Mouse (Mus musculus) G1E (cell line): ENCODE measurements around the gene St3gal4. TPM values are rescaled to one million over a fixed set of nuclear protein-coding genes. Genes with fewer than 3 reads are reported as not detected.
"Not testable (repeated sequence)": the region's sequence is repeated elsewhere in the genome, so short reads cannot be mapped to it uniquely, and the experiment has no call there.

ENCODE experiments used
- ATAC-seq: 2 replicates; pipeline ENCODE4 v1.8.0; 2016; ENCODE audit warnings: mild to moderate bottlenecking; ENCODE audit not compliant: insufficient number of reproducible peaks, poor library complexity, low FRiP score, severe bottlenecking; ENCODE audit errors: extremely low read depth
- DNase-seq: peaks from one replicate; pipeline ENCODE4 v3.0.0; 2012; ENCODE audit warnings: low spot score
- H3K27me3 ChIP-seq: 2 replicates; pipeline ENCODE4 v1.6.1; 2012; ENCODE audit warnings: mild to moderate bottlenecking, low read length, inconsistent platforms; ENCODE audit not compliant: insufficient read depth
- H3K36me3 ChIP-seq: replicated peaks from 2 replicates; pipeline ENCODE3; 2012; ENCODE audit warnings: mild to moderate bottlenecking, inconsistent platforms
- H3K4me1 ChIP-seq: 2 replicates; pipeline ENCODE4 v1.6.1; 2012; ENCODE audit warnings: low read depth, low read length, inconsistent platforms, mixed read lengths; ENCODE audit not compliant: insufficient read depth
- H3K4me3 ChIP-seq: 2 replicates; pipeline ENCODE4 v1.5.1; 2012; ENCODE audit warnings: low read depth, mild to moderate bottlenecking, inconsistent platforms, low read length, moderate library complexity, mixed read lengths
- H3K9me3 ChIP-seq: replicated peaks from 2 replicates; pipeline ENCODE4 v1.6.1; 2012; ENCODE audit warnings: inconsistent platforms
- CTCF ChIP-seq: IDR thresholded peaks from 2 replicates; pipeline ENCODE4 v1.5.1; 2012; ENCODE audit warnings: low read depth, low read length, inconsistent platforms, mixed read lengths
- GATA1 ChIP-seq: IDR thresholded peaks from 2 replicates; pipeline ENCODE4 v1.6.1; 2012; ENCODE audit warnings: borderline replicate concordance, low read length, inconsistent platforms, mixed read lengths
- GATA2 ChIP-seq: IDR thresholded peaks from 2 replicates; pipeline ENCODE4 v1.6.1; 2012; ENCODE audit warnings: low read depth, low read length, inconsistent platforms, borderline replicate concordance
- POLR2AphosphoS5 ChIP-seq: IDR thresholded peaks from 2 replicates; pipeline ENCODE4 v1.6.1; 2012; ENCODE audit warnings: low read depth, low read length, inconsistent platforms; ENCODE audit not compliant: insufficient replicate concordance
- TAL1 ChIP-seq: conservative IDR thresholded peaks from 2 replicates; pipeline ENCODE4 v1.6.1; 2012; ENCODE audit warnings: low read depth, low read length, inconsistent platforms, mixed read lengths
- polyA plus RNA-seq: library from polyadenylated mRNA; stranded (reverse); fragments of >175 nt; gene quantifications from 2 replicates; pipeline ENCODE4 v1.2.3, GENCODE M21; 2012
- total RNA-seq, 2 experiments: library from RNA; stranded (forward) in 1 of 2; stranded (reverse) in 1 of 2; fragments of 200-1000 nt in 1 of 2; fragments of >200 nt in 1 of 2; fragmentation: Nextera tagmentation in 1 of 2; gene quantifications; 2 replicates each; pipeline ENCODE4 v1.2.3; 2014 to 2017

Gene St3gal4
- total and polyA plus RNA-seq, 3 experiments = 19.6 to 26.1 (median 21.8) TPM

GRCm38 (mm10) chr9:35161721-35162120 is 42.7 kb upstream of the St3gal4 start:
- DNase-seq (no peak), ATAC-seq (no peak)
- Histone ChIP-seq H3K4me1 (peaks cover 2% of the 10 kb centered on the region; the same call in 1 of the 2 replicates), H3K36me3 (peaks cover 85% of the 10 kb centered on the region), H3K9me3 (no peaks in the 10 kb centered on the region), H3K4me3 (no peak overlapping the region), H3K27me3 (no peaks in the 10 kb centered on the region)
- no peak for TF ChIP-seq TAL1
- TF ChIP-seq POLR2AphosphoS5 = no peak
- no peak for TF ChIP-seq GATA1
- TF ChIP-seq CTCF = no peak
- TF ChIP-seq GATA2 = no peak

- Histone ChIP-seq H3K9me3 (no peaks in the 10 kb centered on the region), H3K4me1 (peaks cover 2% of the 10 kb centered on the region; the same call in 1 of the 2 replicates), H3K4me3 (no peak overlapping the region), H3K27me3 (no peaks in the 10 kb centered on the region), H3K36me3 (peaks cover 87% of the 10 kb centered on the region)
- no peak for ATAC-seq
- TF ChIP-seq GATA2 = no peak
- TF ChIP-seq GATA1 = no peak
- no peak for TF ChIP-seq POLR2AphosphoS5
- no peak for TF ChIP-seq CTCF
- DNase-seq = no peak
These were observed 41.6 kb upstream of the St3gal4 start for GRCm38 (mm10) chr9:35160662-35161061.

- Histone ChIP-seq H3K27me3 (no peaks in the 10 kb centered on the region), H3K36me3 (peaks cover 87% of the 10 kb centered on the region), H3K4me3 (no peak overlapping the region), H3K4me1 (peaks cover 3% of the 10 kb centered on the region; the same call in 1 of the 2 replicates), H3K9me3 (no peaks in the 10 kb centered on the region)
- DNase-seq = no peak
- no peak for TF ChIP-seq POLR2AphosphoS5
- TF ChIP-seq GATA2 = no peak
- no peak for TF ChIP-seq GATA1
- TF ChIP-seq CTCF = no peak
- TF ChIP-seq TAL1 = no peak
- no peak for ATAC-seq
These were observed 39.4 kb upstream of the St3gal4 start for GRCm38 (mm10) chr9:35158477-35158876.

GRCm38 (mm10) chr9:35156862-35157261 is 37.8 kb upstream of the St3gal4 start:
- Histone ChIP-seq H3K9me3 (no peaks in the 10 kb centered on the region), H3K36me3 (peaks cover 71% of the 10 kb centered on the region), H3K27me3 (no peaks in the 10 kb centered on the region), H3K4me1 (peaks cover 3% of the 10 kb centered on the region; the same call in 1 of the 2 replicates), H3K4me3 (no peak overlapping the region)
- DNase-seq (no peak), ATAC-seq (no peak)
- TF ChIP-seq POLR2AphosphoS5 (no peak), GATA2 (no peak), TAL1 (no peak), CTCF (no peak), GATA1 (no peak)

- TF ChIP-seq GATA1 (no peak), CTCF (no peak)
- H3K9me3 ChIP-seq = no peaks in the 10 kb centered on the region
- H3K36me3 ChIP-seq = peaks cover 66% of the 10 kb centered on the region
- ATAC-seq (no peak), DNase-seq (no peak)
- no peaks in the 10 kb centered on the region for H3K27me3 ChIP-seq
- H3K4me3 ChIP-seq = no peak overlapping the region
- peaks cover 3% of the 10 kb centered on the region; the same call in 1 of the 2 replicates for H3K4me1 ChIP-seq
These were observed 37.1 kb upstream of the St3gal4 start for GRCm38 (mm10) chr9:35156002-35156710.

GRCm38 (mm10) chr9:35152923-35153322 is 33.9 kb upstream of the St3gal4 start:
- Histone ChIP-seq H3K4me1 (peaks cover 3% of the 10 kb centered on the region; the same call in 1 of the 2 replicates), H3K27me3 (no peaks in the 10 kb centered on the region), H3K4me3 (no peak overlapping the region), H3K9me3 (no peaks in the 10 kb centered on the region), H3K36me3 (peaks cover 48% of the 10 kb centered on the region)
- DNase-seq (no peak), ATAC-seq (no peak)
- TF ChIP-seq TAL1 (no peak), CTCF (no peak), GATA2 (no peak), GATA1 (no peak), POLR2AphosphoS5 (no peak)

GRCm38 (mm10) chr9:35148822-35149221 is 29.8 kb upstream of the St3gal4 start:
- H3K9me3 ChIP-seq, H3K4me3 ChIP-seq, DNase-seq, H3K4me1 ChIP-seq, H3K27me3 ChIP-seq, ATAC-seq: not testable (repeated sequence)
- peaks cover 42% of the 10 kb centered on the region for H3K36me3 ChIP-seq

- peaks cover 51% of the 10 kb centered on the region for H3K36me3 ChIP-seq
- ATAC-seq, DNase-seq, H3K4me3 ChIP-seq, H3K27me3 ChIP-seq, H3K9me3 ChIP-seq, H3K4me1 ChIP-seq: not testable (repeated sequence)
These were observed 28.2 kb upstream of the St3gal4 start for GRCm38 (mm10) chr9:35147261-35147660.
